Mouse (Mus musculus) C2C12 (cell line): ENCODE results near the gene Usp2. TPM values are rescaled to one million over a fixed set of nuclear protein-coding genes. Genes with fewer than 3 reads are reported as not detected.

ENCODE experiments used
- H3K27me3 ChIP-seq: one replicate; pipeline ENCODE4 v1.6.1; 2011; ENCODE audit not compliant: control insufficient read depth, insufficient read depth, insufficient read length
- H3K36me3 ChIP-seq: one replicate; pipeline ENCODE4 v1.6.1; 2011; ENCODE audit not compliant: control insufficient read depth, insufficient read depth
- H3K4me3 ChIP-seq: one replicate; pipeline ENCODE4 v1.5.1; 2011; ENCODE audit warnings: mild to moderate bottlenecking, control low read depth; ENCODE audit not compliant: poor library complexity, insufficient read depth, severe bottlenecking
- H3K79me2 ChIP-seq: one replicate; pipeline ENCODE4 v1.6.1; 2011; ENCODE audit not compliant: control insufficient read depth, insufficient read depth
- H3K79me3 ChIP-seq: one replicate; pipeline ENCODE4 v1.6.1; 2011; ENCODE audit warnings: low read depth, control low read depth
- H3ac ChIP-seq: one replicate; pipeline ENCODE3; 2011; ENCODE audit warnings: low read depth; ENCODE audit not compliant: control insufficient read depth, insufficient read length
- CEBPB ChIP-seq: IDR thresholded peaks from one replicate; pipeline ENCODE4 v1.6.1; 2011; ENCODE audit warnings: low read depth, mild to moderate bottlenecking, control low read depth, moderate library complexity
- CTCF ChIP-seq: IDR thresholded peaks from one replicate; pipeline ENCODE4 v1.5.1; 2011; ENCODE audit not compliant: control insufficient read depth, insufficient read depth, insufficient read length
- FOSL1 ChIP-seq: IDR thresholded peaks from one replicate; pipeline ENCODE4 v1.8.0; 2011; ENCODE audit warnings: mild to moderate bottlenecking, low read length; ENCODE audit not compliant: poor library complexity, insufficient read depth, severe bottlenecking
- MAX ChIP-seq: IDR thresholded peaks from one replicate; pipeline ENCODE4 v1.6.1; 2011; ENCODE audit warnings: mild to moderate bottlenecking, control low read depth
- MYOD1 ChIP-seq: IDR thresholded peaks from one replicate; pipeline ENCODE4 v1.6.1; 2011; ENCODE audit warnings: low read depth; ENCODE audit not compliant: control insufficient read depth, insufficient read length
- MYOG ChIP-seq: IDR thresholded peaks from one replicate; pipeline ENCODE4 v1.6.1; 2011; ENCODE audit not compliant: control insufficient read depth, insufficient read length; ENCODE audit errors: extremely low read depth
- USF1 ChIP-seq: IDR thresholded peaks from one replicate; pipeline ENCODE4 v1.6.1; 2011; ENCODE audit warnings: low read depth, mild to moderate bottlenecking, control low read depth, moderate library complexity
- polyA plus RNA-seq: library from polyadenylated mRNA; unstranded; fragments of >200 nt; fragmentation: generic; extraction: Trizol; gene quantifications from one replicate; pipeline ENCODE4 v1.2.1, GENCODE M21; 2012; ENCODE audit warnings: missing spikeins

Gene Usp2
- polyA plus RNA-seq, 1 experiment: 0.73 TPM

DNA sequence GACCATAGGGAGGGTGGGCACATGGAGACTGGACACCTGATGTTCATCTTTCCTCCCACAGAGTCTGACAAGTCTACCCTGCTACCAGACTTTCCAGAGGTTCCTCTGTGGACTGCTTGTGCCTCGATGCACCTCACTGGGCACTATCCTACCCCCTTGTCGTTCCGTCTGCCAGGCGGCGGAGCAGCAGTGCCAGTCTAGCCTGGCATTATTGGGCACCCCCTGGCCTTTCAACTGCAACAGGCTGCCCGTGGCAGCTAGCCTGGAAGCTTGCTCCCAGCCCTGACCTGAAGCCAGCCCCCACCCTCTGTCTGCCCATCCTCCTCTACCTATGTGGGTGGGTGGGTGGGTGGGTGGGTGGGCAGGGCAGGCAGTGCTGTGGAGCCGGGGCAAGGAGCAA is 39.4 kb downstream of the Usp2 start:
- H3ac ChIP-seq: no peak overlapping the region
- no peak overlapping the region for H3K4me3 ChIP-seq
- H3K36me3 ChIP-seq: peaks cover 11% of the 10 kb centered on the region
- TF ChIP-seq MYOD1 (no peak), USF1 (no peak), CEBPB (no peak), FOSL1 (no peak), MYOG (no peak), MAX (no peak), CTCF (no peak)
- H3K27me3 ChIP-seq: no peaks in the 10 kb centered on the region
- H3K79me2 ChIP-seq: peaks cover 52% of the 10 kb centered on the region
- peaks cover 23% of the 10 kb centered on the region for H3K79me3 ChIP-seq

GRCm38 (mm10) chr9:44106596-44106995 is 39.8 kb downstream of the Usp2 start:
- Histone ChIP-seq H3K79me3 (peaks cover 23% of the 10 kb centered on the region), H3ac (no peak overlapping the region), H3K36me3 (peaks cover 11% of the 10 kb centered on the region), H3K4me3 (no peak overlapping the region), H3K27me3 (no peaks in the 10 kb centered on the region), H3K79me2 (peaks cover 52% of the 10 kb centered on the region)
- no peak for TF ChIP-seq FOSL1
- TF ChIP-seq CTCF: no peak

- Histone ChIP-seq H3K36me3 (peaks cover 11% of the 10 kb centered on the region), H3K4me3 (no peak within 1 kb of the TSS), H3K79me3 (peaks cover 23% of the 10 kb centered on the region), H3ac (no peak within 1 kb of the TSS), H3K79me2 (peaks cover 54% of the 10 kb centered on the region), H3K27me3 (no peaks in the 10 kb centered on the region)
- no peak for TF ChIP-seq MYOG
- no peak for TF ChIP-seq USF1
- no peak for TF ChIP-seq MYOD1
- TF ChIP-seq CTCF: no peak
- no peak for TF ChIP-seq MAX
- TF ChIP-seq CEBPB: no peak
- TF ChIP-seq FOSL1: no peak
These were observed 40.3 kb downstream of the Usp2 start, which contains the start of gene C1qtnf5 for GRCm38 (mm10) chr9:44107110-44107509. Gene C1qtnf5, plus strand, starts transcription at chr9:44107245.

DNA sequence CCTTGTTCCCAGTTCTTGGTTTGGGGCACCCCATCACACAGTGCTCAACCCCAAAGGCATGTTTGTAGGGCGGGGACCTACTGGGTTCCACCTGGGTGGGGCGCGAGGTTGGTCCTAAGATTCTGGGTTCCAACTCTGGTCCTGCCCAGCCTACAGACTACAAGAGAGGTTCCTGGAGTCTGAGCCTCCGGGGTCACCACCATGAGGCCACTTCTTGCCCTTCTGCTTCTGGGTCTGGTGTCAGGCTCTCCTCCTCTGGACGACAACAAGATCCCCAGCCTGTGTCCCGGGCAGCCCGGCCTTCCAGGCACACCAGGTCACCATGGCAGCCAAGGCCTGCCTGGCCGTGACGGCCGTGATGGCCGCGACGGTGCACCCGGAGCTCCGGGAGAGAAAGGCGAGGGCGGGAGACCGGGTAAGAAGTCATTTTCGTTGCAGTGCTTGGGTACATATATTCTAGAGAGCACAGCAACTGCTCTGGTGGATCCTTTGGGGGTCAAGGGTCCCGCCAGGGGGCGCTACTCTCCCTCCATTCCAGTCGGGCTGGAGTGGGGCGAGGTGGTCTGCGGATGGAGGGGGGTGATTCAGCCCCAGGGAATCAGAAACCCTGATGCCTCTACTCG is 40.8 kb downstream of the Usp2 start:
- Histone ChIP-seq H3K4me3 (no peak overlapping the region), H3K36me3 (peaks cover 11% of the 10 kb centered on the region), H3ac (no peak overlapping the region)

DNA sequence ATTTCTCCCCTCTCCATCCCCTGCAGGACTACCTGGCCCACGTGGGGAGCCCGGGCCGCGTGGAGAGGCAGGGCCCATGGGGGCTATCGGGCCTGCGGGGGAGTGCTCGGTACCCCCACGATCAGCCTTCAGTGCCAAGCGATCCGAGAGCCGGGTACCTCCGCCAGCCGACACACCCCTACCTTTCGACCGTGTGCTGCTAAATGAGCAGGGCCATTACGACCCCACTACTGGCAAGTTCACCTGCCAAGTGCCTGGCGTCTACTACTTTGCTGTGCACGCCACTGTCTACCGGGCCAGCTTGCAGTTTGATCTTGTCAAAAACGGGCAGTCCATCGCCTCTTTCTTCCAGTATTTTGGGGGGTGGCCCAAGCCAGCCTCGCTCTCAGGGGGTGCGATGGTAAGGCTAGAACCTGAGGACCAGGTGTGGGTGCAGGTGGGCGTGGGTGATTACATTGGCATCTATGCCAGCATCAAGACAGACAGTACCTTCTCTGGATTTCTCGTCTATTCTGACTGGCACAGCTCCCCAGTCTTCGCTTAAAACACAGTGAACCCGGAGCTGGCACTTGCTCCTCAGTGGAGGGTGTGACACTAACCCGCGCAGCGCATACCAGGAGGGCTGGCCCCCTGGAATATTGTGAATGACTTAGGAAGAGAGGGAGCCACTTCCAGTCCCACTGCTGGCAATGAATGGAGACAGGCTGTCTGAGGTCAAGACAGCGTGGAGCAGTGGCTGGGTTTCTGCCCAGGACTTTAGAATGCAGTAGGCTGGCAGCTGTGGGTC is 41.6 kb downstream of the Usp2 start:
- peaks cover 23% of the 10 kb centered on the region for H3K79me3 ChIP-seq
- H3K27me3 ChIP-seq: no peaks in the 10 kb centered on the region
- no peak for TF ChIP-seq FOSL1
- TF ChIP-seq MYOD1: no peak
- TF ChIP-seq CEBPB: no peak
- TF ChIP-seq MYOG: no peak
- TF ChIP-seq CTCF: no peak
- TF ChIP-seq USF1: no peak
- TF ChIP-seq MAX: no peak
- peaks cover 64% of the 10 kb centered on the region for H3K79me2 ChIP-seq
- H3K4me3 ChIP-seq: no peak overlapping the region
- no peak overlapping the region for H3ac ChIP-seq
- peaks cover 11% of the 10 kb centered on the region for H3K36me3 ChIP-seq

More for the DNA sequence above, 40.8 kb downstream of the Usp2 start:
- peaks cover 23% of the 10 kb centered on the region for H3K79me3 ChIP-seq
- TF ChIP-seq MYOG (no peak), CTCF (no peak), USF1 (no peak), MYOD1 (no peak), MAX (no peak), FOSL1 (no peak), CEBPB (no peak)
- H3K79me2 ChIP-seq: peaks cover 59% of the 10 kb centered on the region
- no peaks in the 10 kb centered on the region for H3K27me3 ChIP-seq
